Mouse (Mus musculus) layer of hippocampus, postnatal 14 days (tissue): ENCODE measurements at regions not wholly inside any gene's neighbourhood (a gene's known extent, or its start where the extent isn't known, plus 50 kb on each side); places are given as distances from the start of the nearest gene placed in this dataset.

Source experiments
- DNase-seq, 2 experiments: peaks; one replicate each; pipeline ENCODE4 v3.0.0; 2021 to 2022; ENCODE audit warnings: low spot score in 2 of 2, mixed read lengths in 1 of 2

GRCm38 (mm10) chr13:107217825-107218224, 195.9 kb upstream of the Kif2a start:
- no peak for DNase-seq

DNA sequence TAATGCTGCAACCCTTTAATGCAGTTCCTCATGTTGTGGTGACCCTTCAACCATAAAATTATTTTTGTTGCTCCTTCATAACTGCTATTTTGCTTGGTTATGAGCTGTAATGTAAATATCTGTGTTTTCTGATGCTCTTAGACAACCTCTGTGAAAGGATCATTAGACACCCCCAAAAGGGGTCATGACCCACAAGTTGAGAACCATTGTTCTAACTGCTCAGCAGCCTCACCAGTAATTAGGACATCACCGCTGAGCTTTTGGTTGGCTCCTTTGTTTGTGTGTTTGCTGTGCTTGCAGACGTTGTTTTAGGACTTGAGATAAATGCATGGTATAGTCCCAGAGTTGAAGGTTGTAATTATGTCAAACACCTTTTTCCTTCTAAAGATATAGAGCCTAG, 191.4 kb upstream of the Kif2a start:
- DNase-seq = no peak

DNA sequence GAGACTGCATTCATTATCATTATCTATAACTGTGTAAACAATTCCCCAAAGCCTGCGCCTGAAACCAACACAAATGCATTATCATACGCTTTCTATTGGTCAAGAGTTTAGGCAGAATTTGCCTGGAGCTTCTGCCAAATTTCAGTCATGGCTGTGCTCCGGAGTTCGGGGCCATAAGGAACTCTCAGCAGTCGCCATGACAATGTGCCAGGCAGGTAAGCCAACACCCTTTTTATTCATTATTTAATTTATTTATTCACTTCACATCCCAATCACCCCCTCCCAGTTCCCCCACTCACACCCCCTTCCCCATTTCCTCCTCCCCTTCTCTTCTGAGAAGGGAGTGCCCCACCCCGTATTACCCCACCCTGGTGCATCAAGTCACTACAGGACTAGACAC, 188.8 kb upstream of the Kif2a start:
- no peak for DNase-seq

DNA sequence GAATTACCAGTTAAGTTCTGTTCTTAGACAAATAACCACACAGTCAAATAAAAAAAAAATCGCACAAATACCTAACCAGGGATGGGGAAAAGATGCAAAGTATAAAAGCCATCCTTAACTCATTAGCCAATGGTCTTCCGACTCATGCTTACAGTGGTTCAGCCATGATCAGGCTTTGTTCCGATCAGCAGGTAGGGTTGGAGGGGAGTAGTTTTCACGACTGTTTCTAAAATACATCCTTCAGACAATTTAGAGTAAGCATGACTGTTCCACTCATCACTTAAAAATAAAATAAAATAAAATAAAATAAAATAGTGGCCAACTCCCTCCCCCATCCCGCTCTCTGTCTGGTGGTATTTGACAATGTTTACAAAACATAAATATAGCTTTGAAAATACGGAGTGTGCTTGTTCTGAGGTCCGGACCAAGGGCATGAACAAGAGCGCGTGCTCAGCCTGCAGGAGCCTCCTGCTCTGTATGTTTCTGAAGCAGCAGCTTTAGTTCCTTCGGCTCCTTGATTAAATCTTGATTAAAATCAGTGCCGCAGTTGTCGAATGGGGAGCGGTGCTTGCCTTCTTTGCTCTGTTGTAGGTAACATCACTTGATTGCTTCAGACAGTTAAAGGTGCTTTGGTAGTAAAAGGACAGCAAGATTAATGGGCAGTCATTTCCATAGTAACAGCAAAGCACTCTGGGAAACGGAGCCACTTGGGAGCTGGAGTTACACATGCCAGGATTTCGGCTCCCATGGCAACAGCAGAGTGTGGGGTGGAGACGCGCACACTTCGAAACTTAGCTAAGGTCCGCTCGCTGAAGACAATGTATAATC, 185.6 kb upstream of the Kif2a start:
- DNase-seq = peak; percentile 67 to 84

- no peak for DNase-seq
These were observed 177.9 kb upstream of the Kif2a start for GRCm38 (mm10) chr13:107199875-107200274.

GRCm38 (mm10) chr13:107193426-107193825, 171.5 kb upstream of the Kif2a start:
- no peak for DNase-seq

- no peak for DNase-seq
These were observed 165.4 kb upstream of the Kif2a start for GRCm38 (mm10) chr13:107187258-107187878.

DNA sequence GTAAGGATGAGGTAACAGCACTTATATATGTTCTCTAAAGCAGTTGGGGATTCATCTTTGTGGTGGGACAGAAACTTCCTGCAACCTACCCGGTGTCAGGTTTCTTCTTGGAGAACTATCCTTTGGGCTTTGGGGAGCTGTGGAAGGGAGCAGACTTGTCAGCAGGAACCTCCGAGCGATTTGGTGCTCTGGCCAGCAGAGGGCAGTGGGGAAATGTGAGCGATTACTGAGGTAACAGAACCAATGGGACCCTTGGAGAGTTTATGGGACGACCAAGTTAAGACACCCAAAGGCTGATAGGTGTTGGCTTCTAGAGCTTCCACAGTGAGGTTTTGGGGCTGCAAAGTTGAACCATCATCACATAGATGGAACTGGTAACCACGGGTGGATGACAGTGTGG, 160.6 kb upstream of the Kif2a start:
- DNase-seq = peak; percentile 52 to 58

DNA sequence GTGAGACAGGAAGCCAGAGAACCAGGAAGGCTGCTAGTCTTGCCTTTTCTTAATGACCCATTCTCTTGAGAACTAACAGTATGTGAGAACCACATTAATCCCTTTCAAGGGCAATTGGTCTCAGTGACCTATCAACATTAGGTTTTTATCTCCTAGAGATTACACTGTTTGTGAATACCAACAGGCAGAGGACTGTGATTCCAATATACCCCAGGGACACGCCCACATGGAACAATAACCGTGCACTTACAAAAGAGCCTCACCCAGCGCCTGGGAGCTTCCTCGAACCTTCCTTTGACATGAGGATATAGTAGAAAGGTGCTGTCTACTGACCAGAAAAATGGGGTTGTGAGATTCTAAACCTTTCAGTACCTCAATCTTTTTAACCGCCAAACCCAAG, 157.6 kb upstream of the Kif2a start:
- DNase-seq = no peak

GRCm38 (mm10) chr13:107177595-107177994, 155.7 kb upstream of the Kif2a start:
- no peak for DNase-seq

DNA sequence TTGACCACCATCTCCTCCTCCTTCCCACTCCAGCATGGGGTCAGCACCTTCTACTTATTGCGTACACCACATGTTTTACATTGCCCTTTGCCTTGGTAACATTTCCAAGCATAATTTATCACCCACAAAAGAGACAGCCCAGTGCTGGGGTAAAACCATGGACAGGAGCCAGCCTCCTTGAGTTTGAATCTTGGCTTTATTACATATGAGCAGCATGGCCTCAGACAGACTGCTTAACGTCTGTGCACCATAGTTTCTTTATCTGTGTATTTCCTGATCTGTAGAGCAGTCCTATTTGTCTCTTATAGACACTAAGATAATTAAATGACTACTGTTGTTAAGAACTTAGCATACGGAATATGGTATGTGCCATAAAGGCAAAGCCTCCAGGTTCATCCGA, 154.0 kb upstream of the Kif2a start:
- DNase-seq = peak in 1 of 2 experiments; percentile 39

DNA sequence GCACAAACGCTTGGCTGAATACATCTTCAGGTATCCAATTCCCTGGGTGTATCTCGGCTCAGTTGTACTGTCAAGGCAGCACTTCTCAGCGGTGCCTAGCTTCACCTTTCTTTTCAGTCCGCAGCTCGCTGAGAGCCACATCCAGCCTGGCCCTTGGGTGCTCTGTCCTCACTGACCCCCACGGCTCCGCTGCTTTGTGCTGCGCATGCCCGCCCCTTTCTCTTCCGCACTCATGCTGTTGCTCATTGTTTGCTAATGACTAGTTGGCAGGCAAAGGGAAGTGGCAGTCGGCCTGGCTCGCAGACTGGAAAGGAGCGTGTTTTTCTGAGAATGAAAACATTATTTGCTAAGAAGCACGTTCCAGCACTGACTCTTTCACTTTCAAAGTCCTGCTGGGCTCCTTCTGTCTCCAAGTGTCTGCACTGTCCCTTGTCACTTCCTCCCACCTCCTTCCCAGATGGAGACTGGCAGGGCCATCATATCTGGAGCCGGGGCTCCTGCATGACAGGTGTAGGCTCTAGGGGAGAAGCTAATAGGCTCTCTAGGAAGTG, 146.7 kb upstream of the Kif2a start:
- DNase-seq = peak; percentile 65 to 68

GRCm38 (mm10) chr13:107167856-107168598, 146.1 kb upstream of the Kif2a start:
- no peak for DNase-seq

GRCm38 (mm10) chr13:107151548-107151947, 129.6 kb upstream of the Kif2a start:
- DNase-seq = peak in 1 of 2 experiments; percentile 43

DNA sequence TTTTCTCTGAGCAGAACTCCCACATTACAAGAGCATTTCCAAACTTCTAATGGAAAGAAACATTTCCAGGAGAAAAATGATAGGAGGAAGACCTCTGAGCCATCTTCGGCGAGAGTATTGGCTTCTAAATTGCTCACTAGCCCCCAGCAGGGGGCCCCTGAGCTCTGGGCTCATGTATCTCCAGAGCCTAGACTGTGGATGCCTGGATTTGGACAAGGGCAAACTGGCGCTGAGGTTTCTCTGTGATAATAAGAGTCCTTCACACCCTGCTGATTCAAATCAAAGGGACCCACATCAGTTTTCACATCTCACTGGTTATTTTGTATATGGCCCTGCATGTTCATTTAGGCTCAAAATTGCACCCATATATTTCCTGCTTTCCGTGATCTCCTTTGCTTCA, 119.3 kb upstream of the Kif2a start:
- DNase-seq = no peak

GRCm38 (mm10) chr13:107134125-107134524, 112.2 kb upstream of the Kif2a start:
- DNase-seq = no peak

GRCm38 (mm10) chr13:107126636-107127035, 104.7 kb upstream of the Kif2a start:
- DNase-seq = peak; percentile 71 to 80

DNA sequence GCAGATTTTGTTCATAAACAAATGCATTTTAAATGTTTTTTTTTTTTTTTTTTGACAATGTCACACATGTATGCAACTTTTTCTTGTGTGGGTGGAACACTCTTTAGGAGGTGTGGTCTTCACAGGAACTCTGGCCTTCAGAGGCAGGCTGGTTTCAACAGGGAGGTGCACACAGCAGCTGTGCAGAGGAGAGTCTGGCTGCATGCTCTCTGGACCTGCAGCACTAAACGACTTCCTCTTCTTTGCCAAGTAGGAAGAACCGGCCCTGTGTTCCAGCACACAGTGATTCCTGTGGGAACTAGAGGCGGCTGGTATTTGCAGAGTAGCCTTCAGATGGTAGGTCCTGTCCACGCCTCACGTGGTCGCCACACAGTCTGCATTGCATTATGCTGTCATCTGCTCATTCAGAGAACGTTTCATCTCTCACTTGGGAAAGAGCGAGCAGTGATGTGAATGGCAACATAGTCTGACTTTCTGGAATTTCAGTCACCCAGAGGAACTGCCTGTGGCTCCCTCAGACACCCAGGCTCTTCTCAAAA, 102.3 kb upstream of the Kif2a start:
- DNase-seq = no peak

GRCm38 (mm10) chr13:107113949-107114690, 92.2 kb upstream of the Kif2a start:
- DNase-seq = peak; percentile 89 to 92

DNA sequence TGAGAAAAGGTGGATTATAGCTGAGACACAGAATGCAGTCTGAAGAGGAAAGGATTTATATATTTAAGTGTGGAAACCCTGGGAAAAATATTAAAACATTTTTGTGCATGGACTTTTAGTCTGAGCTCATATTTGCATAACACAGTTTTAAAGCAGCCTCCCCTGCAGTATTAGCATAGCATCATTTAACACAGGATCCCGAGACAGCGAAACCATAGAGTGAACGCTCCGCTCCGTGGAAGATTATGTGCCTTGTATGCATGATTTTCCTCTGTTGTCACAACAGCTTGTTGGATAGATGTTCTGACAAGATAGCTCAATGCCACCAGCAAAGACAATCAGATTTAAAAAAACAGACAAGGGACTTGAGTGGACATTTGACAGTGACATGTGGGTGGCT, 86.1 kb upstream of the Kif2a start:
- no peak for DNase-seq

GRCm38 (mm10) chr13:107107572-107107971, 85.6 kb upstream of the Kif2a start:
- no peak for DNase-seq
